Mouse (Mus musculus): ENCODE measurements at regions not wholly inside any gene's neighbourhood (a gene's known extent, or its start where the extent isn't known, plus 50 kb on each side); places are given as distances from the start of the nearest gene placed in this dataset.

- DNase-seq (ENCODE audit: low spot score in 2 of 2) = no peak
Observed at GRCm38 (mm10) chr1:56453756-56454155, 183.5 kb downstream of the Hsfy2 start.

- no peak for DNase-seq (ENCODE audit: low spot score in 2 of 2)
Observed at GRCm38 (mm10) chr1:56442835-56443234, 194.4 kb downstream of the Hsfy2 start.

GRCm38 (mm10) chr1:56406786-56407185 is 230.4 kb downstream of the Hsfy2 start:
- DNase-seq (ENCODE audit: low spot score in 2 of 2) = no peak

- DNase-seq (ENCODE audit: low spot score in 2 of 2) = no peak
Observed at GRCm38 (mm10) chr1:56403351-56403750, 233.9 kb downstream of the Hsfy2 start.

- DNase-seq (ENCODE audit: low spot score in 2 of 2) = no peak
Observed at GRCm38 (mm10) chr1:56395832-56396231, 241.4 kb downstream of the Hsfy2 start.

- no peak for DNase-seq (ENCODE audit: low spot score in 2 of 2)
Observed at GRCm38 (mm10) chr1:56387086-56387485, 250.1 kb downstream of the Hsfy2 start.

GRCm38 (mm10) chr1:56366319-56366718 is 270.9 kb downstream of the Hsfy2 start:
- no peak for DNase-seq (ENCODE audit: low spot score in 2 of 2)

GRCm38 (mm10) chr1:56360857-56361256 is 276.4 kb downstream of the Hsfy2 start:
- DNase-seq (ENCODE audit: low spot score in 2 of 2) = no peak

GRCm38 (mm10) chr1:56346638-56347037 is 290.6 kb downstream of the Hsfy2 start:
- DNase-seq (ENCODE audit: low spot score in 2 of 2) = no peak

GRCm38 (mm10) chr1:56344952-56345351 is 292.3 kb downstream of the Hsfy2 start:
- no peak for DNase-seq (ENCODE audit: low spot score in 2 of 2)

GRCm38 (mm10) chr1:56327381-56327780 is 309.9 kb downstream of the Hsfy2 start:
- no peak for DNase-seq (ENCODE audit: low spot score in 2 of 2)

GRCm38 (mm10) chr1:56308586-56308985 is 328.6 kb downstream of the Hsfy2 start:
- no peak for DNase-seq (ENCODE audit: low spot score in 2 of 2)

GRCm38 (mm10) chr1:56294391-56294790 is 342.8 kb downstream of the Hsfy2 start:
- DNase-seq (ENCODE audit: low spot score in 2 of 2) = no peak

GRCm38 (mm10) chr1:56289748-56290147 is 347.5 kb downstream of the Hsfy2 start:
- no peak for DNase-seq (ENCODE audit: low spot score in 2 of 2)

GRCm38 (mm10) chr1:56286386-56287045 is 350.7 kb downstream of the Hsfy2 start:
- DNase-seq (ENCODE audit: low spot score in 2 of 2) = no peak

- DNase-seq (ENCODE audit: low spot score in 2 of 2) = no peak
Observed at GRCm38 (mm10) chr1:56261708-56262107, 375.5 kb downstream of the Hsfy2 start.

- DNase-seq (ENCODE audit: low spot score in 2 of 2) = no peak
Observed at GRCm38 (mm10) chr1:56260759-56261158, 376.5 kb downstream of the Hsfy2 start.

GRCm38 (mm10) chr1:56256839-56257490 is 380.3 kb downstream of the Hsfy2 start:
- DNase-seq (ENCODE audit: low spot score in 2 of 2) = no peak

- DNase-seq (ENCODE audit: low spot score in 2 of 2) = no peak
Observed at GRCm38 (mm10) chr1:56239686-56240085, 397.5 kb downstream of the Hsfy2 start.

GRCm38 (mm10) chr1:56226314-56227008 is 410.8 kb downstream of the Hsfy2 start:
- no peak for DNase-seq (ENCODE audit: low spot score in 2 of 2)

- DNase-seq (ENCODE audit: low spot score in 2 of 2) = no peak
Observed at GRCm38 (mm10) chr1:56219700-56220099, 417.5 kb downstream of the Hsfy2 start.

GRCm38 (mm10) chr1:56210712-56211371 is 426.4 kb downstream of the Hsfy2 start:
- no peak for DNase-seq (ENCODE audit: low spot score in 2 of 2)

All from frontal cortex, postnatal 25 days (tissue).